ENCODE assay signal across 15 mouse cellular contexts in the genomic region with DNA sequence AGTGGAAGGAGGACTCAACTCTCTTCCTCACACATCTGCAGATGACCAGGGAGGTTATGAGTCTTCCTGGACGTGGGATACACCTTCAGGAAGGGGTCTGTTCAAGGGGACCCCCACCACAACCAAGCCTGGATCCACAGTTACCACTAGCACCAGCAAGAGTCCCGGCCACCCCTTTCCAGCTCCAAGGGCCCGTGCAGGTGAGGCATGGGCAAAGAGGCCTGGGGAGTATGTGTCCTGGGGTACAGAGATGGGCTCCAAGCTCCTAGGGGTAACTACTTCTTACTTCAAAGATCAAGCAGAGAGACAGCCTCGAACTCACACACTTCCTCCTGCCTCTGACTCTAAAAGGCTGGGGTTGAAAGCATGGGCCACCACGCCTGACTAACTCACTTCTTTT. TPM values are rescaled to one million over a fixed set of nuclear protein-coding genes. Genes with fewer than 3 reads are reported as not detected.
DNase-seq lines count a peak whose midpoint lies in the region; ATAC-seq lines count a peak whose summit lies in the region.
"Had no signal": no experiment of that assay in that cellular context is flagged by ENCODE, and none has a peak within 500 bp of the region (broad histone marks: within the 10 kb centered on the region; RNA-seq: fewer than 3 reads in every experiment).

No protein-coding gene starts in this region.

- no peaks in the 10 kb centered on the region for H3K36me3 ChIP-seq in intestine, embryonic 16.5 days (ENCODE audit: control insufficient read depth, insufficient read depth, low read length)
- no peaks in the 10 kb centered on the region for H3K36me3 ChIP-seq in intestine, embryonic 15.5 days
- H3K36me3 ChIP-seq: embryonic facial prominence, embryonic 13.5 days; embryonic facial prominence, embryonic 15.5 days; forebrain, embryonic 10.5 days; forebrain, embryonic 12.5 days had no signal

- no peak overlapping the region for H3K4me3 ChIP-seq in intestine, embryonic 16.5 days (ENCODE audit: low read length)
- H3K4me3 ChIP-seq in intestine, embryonic 15.5 days (replicated peaks): no peak overlapping the region

- peak; percentile 93 for DNase-seq in heart, adult 11 months
- no peak for DNase-seq in heart, postnatal 36 days

- 52% methylated on average over 5 of the region's 5 CpGs for WGBS in intestine, embryonic 16.5 days
- WGBS in intestine, embryonic 15.5 days: 55% methylated on average over 5 of the region's 5 CpGs

- no peaks in the 10 kb centered on the region for H3K27me3 ChIP-seq in intestine, embryonic 16.5 days (replicated peaks; ENCODE audit: control insufficient read depth, insufficient read depth, low read length)
- no peaks in the 10 kb centered on the region for H3K27me3 ChIP-seq in intestine, embryonic 15.5 days (replicated peaks)
- H3K27me3 ChIP-seq: embryonic facial prominence, embryonic 13.5 days; embryonic facial prominence, embryonic 15.5 days; forebrain, embryonic 12.5 days had no signal

- ATAC-seq in intestine, embryonic 16.5 days: peak; percentile 8; the same call in 1 of the 2 replicates
- no peak for ATAC-seq in intestine, embryonic 15.5 days

- H3K9ac ChIP-seq in intestine, embryonic 16.5 days (ENCODE audit: low read depth, low read length): no peak overlapping the region
- no peak overlapping the region for H3K9ac ChIP-seq in intestine, embryonic 15.5 days
- H3K9ac ChIP-seq: embryonic facial prominence, embryonic 13.5 days; embryonic facial prominence, embryonic 15.5 days; forebrain, embryonic 12.5 days had no signal

- H3K27ac ChIP-seq in intestine, embryonic 16.5 days (ENCODE audit: low read length): no peak overlapping the region
- no peak overlapping the region for H3K27ac ChIP-seq in intestine, embryonic 15.5 days
- H3K27ac ChIP-seq: embryonic facial prominence, embryonic 13.5 days; embryonic facial prominence, embryonic 15.5 days; forebrain, embryonic 12.5 days had no signal

- H3K4me2 ChIP-seq in intestine, embryonic 16.5 days (ENCODE audit: low read depth, low read length): no peak overlapping the region
- H3K4me2 ChIP-seq in intestine, embryonic 15.5 days (replicated peaks): no peak overlapping the region

- no peaks in the 10 kb centered on the region for H3K9me3 ChIP-seq in intestine, embryonic 16.5 days (ENCODE audit: control insufficient read depth, low read length)
- no peaks in the 10 kb centered on the region for H3K9me3 ChIP-seq in intestine, embryonic 15.5 days
- H3K9me3 ChIP-seq: embryonic facial prominence, embryonic 13.5 days; embryonic facial prominence, embryonic 15.5 days; forebrain, embryonic 10.5 days; forebrain, embryonic 12.5 days had no signal

- no peaks in the 10 kb centered on the region for H3K4me1 ChIP-seq in intestine, embryonic 16.5 days (ENCODE audit: control insufficient read depth, insufficient read depth, low read length)
- no peaks in the 10 kb centered on the region for H3K4me1 ChIP-seq in intestine, embryonic 15.5 days (replicated peaks)
- H3K4me1 ChIP-seq: embryonic facial prominence, embryonic 13.5 days had no signal

- intact Hi-C loops in heart, postnatal 36 days (cut with DNase I): loop anchor here (1.0 to 10.0 kb wide), 6 partner anchors 22 to 318 kb away; a partner anchor contains a TSS

RNA-seq across cellular contexts. Expression of a gene that starts 17.1 kb away (rescaled TPM):
- 1 to 10 TPM; 3.9 to 4.1 TPM for total RNA-seq in heart, postnatal 36 days (2021)
- 3.6 and 3.7 TPM in 2 replicates for polyA plus RNA-seq in intestine, embryonic 16.5 days (2015; fragmentation: Nextera tagmentation; extraction: Ambion mirVana)
- 2.7 and 3.5 TPM in 2 replicates for polyA plus RNA-seq in intestine, embryonic 15.5 days (2015; fragmentation: Nextera tagmentation; extraction: Ambion mirVana)
- total RNA-seq: common myeloid progenitor, adult 5-6 weeks had no signal
- polyA plus RNA-seq: erythroblast, embryonic 14.5 days had no signal

RNA-seq across cellular contexts. Expression of a gene that starts 20.8 kb away (rescaled TPM):
- 1 to 10 TPM; 4.3 to 5.1 TPM for total RNA-seq in heart, postnatal 36 days (2021)
- 3.1 and 3.6 TPM in 2 replicates for polyA plus RNA-seq in intestine, embryonic 16.5 days (2015; fragmentation: Nextera tagmentation; extraction: Ambion mirVana)
- 3.0 and 3.5 TPM in 2 replicates for polyA plus RNA-seq in intestine, embryonic 15.5 days (2015; fragmentation: Nextera tagmentation; extraction: Ambion mirVana)

RNA-seq across cellular contexts. Expression of a gene that starts 21.5 kb away (rescaled TPM):
- total RNA-seq in heart, postnatal 36 days (2021): 10 to 100 TPM; 26.5 to 34.0 TPM
- polyA plus RNA-seq in intestine, embryonic 16.5 days (2015; fragmentation: Nextera tagmentation; extraction: Ambion mirVana): 0.56 and 0.58 TPM in 2 replicates
- 0.23 and 0.39 TPM in 2 replicates for polyA plus RNA-seq in intestine, embryonic 15.5 days (2015; fragmentation: Nextera tagmentation; extraction: Ambion mirVana)
- total RNA-seq: common myeloid progenitor, adult 5-6 weeks; MEL had no signal
- polyA plus RNA-seq: embryonic facial prominence, embryonic 11.5 days; embryonic facial prominence, embryonic 13.5 days; erythroblast, embryonic 14.5 days; forebrain, embryonic 12.5 days; forebrain, embryonic 14.5 days; forebrain, embryonic 16.5 days had no signal

RNA-seq across cellular contexts. Expression of a gene that starts 27.7 kb away (rescaled TPM):
- total RNA-seq in heart, postnatal 36 days (2021): 1 to 10 TPM; 7.2 to 9.2 TPM
- 2.7 TPM in 2 replicates for polyA plus RNA-seq in intestine, embryonic 16.5 days (2015; fragmentation: Nextera tagmentation; extraction: Ambion mirVana)
- 2.9 and 3.4 TPM in 2 replicates for polyA plus RNA-seq in intestine, embryonic 15.5 days (2015; fragmentation: Nextera tagmentation; extraction: Ambion mirVana)

RNA-seq across cellular contexts. Expression of a gene that starts 28.3 kb away (rescaled TPM):
- total RNA-seq in heart, postnatal 36 days (2021): 10 to 100 TPM; 31.5 to 45.5 TPM
- polyA plus RNA-seq in intestine, embryonic 16.5 days (2015; fragmentation: Nextera tagmentation; extraction: Ambion mirVana): not detected in 2 replicates
- polyA plus RNA-seq in intestine, embryonic 15.5 days (2015; fragmentation: Nextera tagmentation; extraction: Ambion mirVana): not detected in 2 replicates
- total RNA-seq: common myeloid progenitor, adult 5-6 weeks; ES-E14; MEL had no signal
- polyA plus RNA-seq: embryonic facial prominence, embryonic 13.5 days; erythroblast, embryonic 14.5 days; forebrain, embryonic 10.5 days; forebrain, embryonic 12.5 days had no signal
